In genomic region chr5:112642731-112643130, GRCm38 (mm10) we compare ENCODE assay signal across 8 mouse cellular contexts.
DNase-seq lines count a peak whose midpoint lies in the region; ATAC-seq and TF ChIP-seq lines count a peak whose summit lies in the region.

No protein-coding gene starts in this region.

- no peaks in the 10 kb centered on the region for H3K36me3 ChIP-seq in liver, embryonic 14.5 days (replicated peaks; ENCODE audit: control insufficient read depth, insufficient read depth, low read depth)

- no peaks in the 10 kb centered on the region for H3K4me1 ChIP-seq in liver, embryonic 14.5 days (replicated peaks; ENCODE audit: control insufficient read depth in 2 of 2, insufficient read depth in 2 of 2, low read length in 1 of 2)

- no peak overlapping the region for H3K4me3 ChIP-seq in liver, embryonic 14.5 days (ENCODE audit: insufficient read depth in 1 of 2, low read depth in 2 of 2, low read length in 2 of 2)

- H3K4me2 ChIP-seq in liver, embryonic 14.5 days (ENCODE audit: low read depth): no peak overlapping the region

- peak; percentile 65 for DNase-seq in embryo, embryonic 10 days (ENCODE audit: low spot score)
- DNase-seq in embryo, embryonic 9.5 days (ENCODE audit: extremely low spot score): no peak
- no peak for DNase-seq in liver, embryonic 14.5 days (ENCODE audit: low read depth in 3 of 3, low spot score in 3 of 3)
- no peak for DNase-seq in liver
- peak; percentile 58 for DNase-seq in brain, adult 2 months (ENCODE audit: low read depth, low spot score)
- DNase-seq in lung, postnatal 4 days: peak; percentile 16 to 37
- DNase-seq in urinary bladder, adult 2 months (ENCODE audit: low spot score): no peak
- DNase-seq in B cell, adult 2 months: no peak

- peak; percentile 65 for TF ChIP-seq CTCF in liver, embryonic 14.5 days (IDR thresholded peaks at IDR 0.05; ENCODE audit: low read depth)

- WGBS in liver, embryonic 14.5 days (ENCODE audit: insufficient replicate concordance): 44% methylated on average over 10 of the region's 10 CpGs

- no peak overlapping the region for H3K9ac ChIP-seq in liver, embryonic 14.5 days (replicated peaks)

- H3K27me3 ChIP-seq in liver, embryonic 14.5 days (ENCODE audit: control insufficient read depth, insufficient read depth, low read length): no peaks in the 10 kb centered on the region

- H3K9me3 ChIP-seq in liver, embryonic 14.5 days (ENCODE audit: control insufficient read depth, low read length): no peaks in the 10 kb centered on the region; the same call in 1 of the 2 replicates

- ATAC-seq in liver, embryonic 14.5 days (ENCODE audit: insufficient read depth): no peak

- no peak for TF ChIP-seq EP300 in liver, embryonic 14.5 days (IDR thresholded peaks at IDR 0.05; ENCODE audit: low read depth)

- no peak overlapping the region for H3K27ac ChIP-seq in liver, embryonic 14.5 days

Comparison
In these comparisons a context has a peak if more than half of its experiments do, and no peak if none do; other contexts are left out.
1. DNase-seq: peak in embryo, embryonic 10 days (single experiment), brain, adult 2 months (single experiment) and lung, postnatal 4 days (2 of 2); none in embryo, embryonic 9.5 days (single experiment), liver, embryonic 14.5 days (0 of 3), liver (single experiment), urinary bladder, adult 2 months (single experiment) and B cell, adult 2 months (0 of 2).